Mouse (Mus musculus): ENCODE measurements around the gene Dnah8.

Dnah8 gene

GRCm38 (mm10) chr17:30883534-30883933 lies 259.4 kb downstream of the Dnah8 start:
- no peak for DNase-seq

DNA sequence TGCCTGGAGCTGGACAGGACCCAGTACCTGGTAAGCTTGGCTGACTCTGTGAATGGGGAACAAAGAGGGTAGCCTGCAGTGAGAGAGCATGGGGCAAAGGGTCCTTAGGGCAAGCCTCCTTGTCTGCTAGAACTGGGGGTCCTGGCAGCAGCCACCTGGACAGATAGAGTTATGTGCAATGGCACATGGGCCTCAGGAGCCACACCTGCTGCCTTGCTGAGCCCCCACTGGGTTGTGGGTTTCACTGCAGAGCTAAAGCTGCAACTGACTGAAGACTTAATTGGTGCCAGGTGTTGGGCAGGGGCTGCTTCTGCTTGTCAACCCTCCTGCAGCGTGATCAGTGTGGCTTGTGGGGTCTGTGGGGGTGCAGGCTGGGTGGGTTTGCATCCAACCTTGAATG lies 267.9 kb downstream of the Dnah8 start:
- no peak for DNase-seq

DNA sequence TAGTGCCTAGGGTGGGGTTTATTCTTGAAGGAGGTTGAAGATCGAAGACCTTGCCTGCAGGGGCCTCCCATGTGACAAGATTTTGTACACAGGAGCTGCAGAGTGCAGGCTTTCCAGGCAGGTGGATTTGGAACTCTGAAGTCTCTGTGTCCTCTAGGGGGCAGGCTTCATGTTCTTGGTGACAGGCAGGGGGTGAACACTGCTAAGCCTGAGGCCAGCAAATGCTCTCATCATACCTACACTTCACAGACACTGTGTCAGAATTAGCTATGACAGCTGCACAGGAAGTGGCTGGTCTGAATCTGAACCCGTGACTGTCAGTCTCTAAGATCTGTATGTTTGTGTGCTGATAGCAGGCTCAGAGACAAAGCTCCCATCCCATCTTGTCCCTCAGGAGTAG lies 268.6 kb downstream of the Dnah8 start:
- no peak for DNase-seq

- DNase-seq, result no peak
Measured at GRCm38 (mm10) chr17:30897075-30897474, 272.9 kb downstream of the Dnah8 start.

- DNase-seq, result peak; percentile 21 to 48
Measured at GRCm38 (mm10) chr17:30901627-30902026, 277.5 kb downstream of the Dnah8 start, which contains the start of gene Glp1r. Gene Glp1r, plus strand, starts transcription at chr17:30901817.

DNA sequence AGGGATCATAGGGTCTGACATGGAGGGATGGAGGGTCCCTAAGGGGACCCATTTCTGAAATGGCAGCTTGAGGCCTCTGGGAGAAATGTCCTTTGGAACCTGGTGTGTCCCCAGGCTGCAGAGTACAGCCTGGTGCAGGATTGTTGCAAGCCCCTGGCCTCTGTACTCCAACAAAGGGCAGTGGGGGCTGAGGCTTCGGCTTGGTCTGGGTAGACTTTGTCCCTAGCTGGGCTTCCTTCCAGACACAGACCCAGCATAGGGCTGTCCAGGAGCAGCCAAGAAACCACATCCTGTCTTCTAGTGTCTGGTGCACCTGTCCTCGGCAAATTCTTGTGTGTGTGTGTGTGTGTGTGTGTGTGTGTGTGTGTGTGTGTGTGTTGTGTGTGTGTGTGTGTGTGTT lies 279.9 kb downstream of the Dnah8 start:
- DNase-seq, result no peak

GRCm38 (mm10) chr17:30907577-30907976 lies 283.4 kb downstream of the Dnah8 start:
- no peak for DNase-seq

- peak; percentile 15 to 19 for DNase-seq
Measured at GRCm38 (mm10) chr17:30910866-30911731, 286.9 kb downstream of the Dnah8 start.

DNA sequence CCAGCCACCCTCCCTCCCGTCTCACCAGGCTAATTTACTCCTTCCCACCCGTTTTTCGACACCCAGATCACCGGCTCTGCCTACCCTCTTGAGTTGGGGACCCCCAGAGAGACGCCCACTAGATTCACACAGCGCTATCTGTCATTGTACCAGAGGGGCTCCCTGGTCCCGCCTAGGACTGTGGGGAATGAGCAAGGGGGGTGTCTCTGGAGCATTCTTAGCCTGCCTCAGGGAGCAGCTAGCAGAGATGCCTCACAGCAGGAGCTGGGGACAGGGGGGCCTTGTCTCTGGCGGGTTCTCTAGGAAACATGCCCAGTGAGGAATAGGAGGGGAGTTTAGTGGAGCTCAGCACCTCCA lies 287.6 kb downstream of the Dnah8 start:
- DNase-seq, result no peak

DNA sequence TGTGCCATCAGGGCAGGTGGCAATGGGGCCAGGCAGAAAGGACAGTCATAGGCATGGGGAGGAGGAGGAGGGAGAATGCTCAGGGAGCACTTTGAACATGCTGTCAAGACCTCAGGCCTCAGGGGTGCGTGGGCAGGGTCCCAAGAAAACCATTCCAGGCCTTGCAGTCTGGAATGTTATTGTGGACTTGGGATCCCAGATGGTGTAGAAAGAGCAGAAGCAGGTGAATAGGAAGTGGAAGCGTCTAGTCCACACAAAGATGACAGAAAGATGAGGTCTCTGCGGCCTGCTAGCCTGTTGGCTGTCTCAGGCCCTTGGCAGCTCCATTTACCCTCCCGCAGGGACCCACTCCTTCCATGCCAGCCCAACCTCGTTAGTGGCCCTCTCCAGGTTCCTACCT lies 288.4 kb downstream of the Dnah8 start:
- DNase-seq, result no peak

DNA sequence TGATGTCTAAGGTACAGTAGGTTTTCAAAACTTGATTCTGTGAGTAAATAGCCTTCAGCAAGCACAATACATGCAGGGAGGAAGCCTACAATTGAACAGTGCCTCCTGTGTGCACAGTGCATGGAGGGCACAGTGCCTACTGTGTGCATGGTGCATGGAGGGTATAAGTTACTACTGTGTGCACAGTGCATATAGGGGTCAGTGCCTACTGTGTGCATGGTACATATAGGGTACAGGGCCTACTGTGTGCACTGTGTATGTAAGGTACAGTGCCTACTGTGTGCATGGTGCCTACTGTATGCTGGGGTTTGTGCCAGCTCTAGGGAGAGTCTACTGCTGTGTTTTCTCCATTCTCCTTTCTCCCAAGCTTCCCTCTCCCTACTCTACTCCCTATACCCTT lies 290.1 kb downstream of the Dnah8 start:
- DNase-seq, result no peak

DNA sequence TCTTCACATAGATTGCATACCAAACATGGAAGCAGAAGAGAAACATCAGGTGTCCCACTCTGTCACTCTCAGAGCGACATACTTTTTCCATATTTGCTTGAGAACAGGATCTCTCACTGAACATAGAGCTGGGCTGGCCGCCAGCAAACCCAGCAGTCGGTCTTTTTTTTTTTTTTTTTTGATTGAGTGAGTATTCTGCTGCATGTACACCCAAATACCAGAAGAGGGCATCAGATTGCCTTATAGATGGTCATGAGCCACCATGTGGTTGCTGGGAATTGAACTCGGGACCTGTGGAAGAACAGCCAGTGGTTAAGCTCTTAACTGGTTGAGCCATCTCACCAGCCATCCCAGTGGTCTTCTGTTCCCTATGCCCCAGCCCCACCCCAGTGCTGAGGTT lies 299.4 kb downstream of the Dnah8 start:
- no peak for DNase-seq

Measured in lung, adult 18-20 months (tissue).